Mouse (Mus musculus) hindbrain, embryonic 14.5 days (tissue): Measurements from ENCODE around the gene Hist2h4. TPM values are rescaled to one million over a fixed set of nuclear protein-coding genes. Genes with fewer than 3 reads are reported as not detected.

ENCODE experiments used
- ATAC-seq: fragments of 200-750 bp; cut with Nextera tagmentation; 2 replicates; pipeline ENCODE4 v1.8.0; 2017; ENCODE audit warnings: moderate number of reproducible peaks, mild to moderate bottlenecking, moderate TSS enrichment, moderate library complexity; ENCODE audit not compliant: low FRiP score
- DNase-seq: peaks from one replicate; pipeline ENCODE4 v3.0.0-alpha.2; 2015; ENCODE audit warnings: low spot score
- H3K27ac ChIP-seq: fragments of 300-500 bp; sonication (generic); 2 replicates; pipeline ENCODE4 v1.5.1; 2014; ENCODE audit warnings: mild to moderate bottlenecking, moderate library complexity
- H3K27me3 ChIP-seq: fragments of 300-500 bp; sonication (generic); 2 replicates; pipeline ENCODE4 v1.6.1; 2014; ENCODE audit warnings: mild to moderate bottlenecking, low read length, mixed read lengths; ENCODE audit not compliant: control insufficient read depth, insufficient read depth
- H3K36me3 ChIP-seq: fragments of 300-500 bp; sonication (generic); replicated peaks from 2 replicates; pipeline ENCODE4 v1.6.1; 2014; ENCODE audit not compliant: control insufficient read depth, insufficient read depth
- H3K4me1 ChIP-seq: fragments of 300-500 bp; sonication (generic); replicated peaks from 2 replicates; pipeline ENCODE4 v1.6.1; 2014; ENCODE audit warnings: antibody characterized with exemption, low read length, mixed read lengths; ENCODE audit not compliant: control insufficient read depth, insufficient read depth
- H3K4me2 ChIP-seq: fragments of 300-500 bp; sonication (generic); replicated peaks from 2 replicates; pipeline ENCODE4 v1.6.1; 2014; ENCODE audit warnings: mild to moderate bottlenecking, moderate library complexity
- H3K4me3 ChIP-seq: fragments of 300-500 bp; sonication (generic); replicated peaks from 2 replicates; pipeline ENCODE4 v1.5.1; 2014; ENCODE audit warnings: mild to moderate bottlenecking, low read length
- H3K9ac ChIP-seq: fragments of 300-500 bp; sonication (generic); 2 replicates; pipeline ENCODE4 v1.6.1; 2014
- H3K9me3 ChIP-seq: fragments of 300-500 bp; sonication (generic); 2 replicates; pipeline ENCODE4 v1.6.1; 2016; ENCODE audit warnings: low read length; ENCODE audit not compliant: control insufficient read depth
- WGBS: fragments of 180-500 bp; shearing (Covaris S2); extraction: QIAGEN DNeasy Blood & Tissue Kit; methylation state at CpG from one replicate; pipeline ENCODE4 v1.1.7; 2014; 5-methylcytosine and 5-hydroxymethylcytosine counted together
- polyA plus RNA-seq: library from polyadenylated mRNA; unstranded; fragments of >200 nt; fragmentation: Nextera tagmentation; extraction: Ambion mirVana; gene quantifications from 2 replicates; pipeline ENCODE4 v1.2.1, GENCODE M21; 2014

The Hist2h4 gene
- polyA plus RNA-seq: 2.9 and 6.0 TPM in 2 replicates

DNA sequence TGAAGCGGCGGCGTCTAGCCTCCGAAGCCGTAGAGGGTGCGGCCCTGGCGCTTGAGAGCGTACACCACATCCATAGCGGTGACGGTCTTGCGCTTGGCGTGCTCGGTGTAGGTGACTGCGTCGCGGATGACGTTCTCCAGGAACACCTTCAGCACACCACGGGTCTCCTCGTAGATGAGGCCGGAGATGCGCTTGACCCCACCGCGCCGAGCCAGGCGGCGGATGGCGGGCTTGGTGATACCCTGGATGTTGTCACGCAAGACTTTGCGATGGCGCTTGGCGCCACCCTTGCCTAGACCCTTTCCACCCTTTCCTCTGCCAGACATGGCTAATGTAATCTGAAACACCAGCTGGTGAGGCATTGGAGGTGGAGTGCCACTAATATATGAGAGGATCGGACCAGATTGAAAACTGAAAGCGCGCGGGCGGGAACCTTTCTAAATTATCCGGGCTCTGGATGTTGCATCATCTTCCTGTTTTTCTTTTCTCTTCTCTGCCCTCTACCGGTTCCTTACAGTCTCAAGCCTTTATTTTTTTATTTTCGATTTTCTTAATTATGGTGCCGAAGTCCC is at the start of gene Hist2h4:
Hist2h4 (minus strand) TSS at position 333 of the 572 bp plus-strand sequence.
- H3K36me3 ChIP-seq: no peaks in the 10 kb centered on the region
- peak within 1 kb of the TSS; percentile 52 for H3K4me3 ChIP-seq
- no peaks in the 10 kb centered on the region for H3K27me3 ChIP-seq
- H3K4me1 ChIP-seq: peaks cover 19% of the 10 kb centered on the region
- peak within 1 kb of the TSS; percentile 77 for H3K4me2 ChIP-seq
- ATAC-seq: peak; percentile 86
- no peaks in the 10 kb centered on the region for H3K9me3 ChIP-seq
- peak within 1 kb of the TSS; percentile 71 for H3K9ac ChIP-seq
- peak within 1 kb of the TSS; percentile 97 for H3K27ac ChIP-seq
- peak; percentile 97 for DNase-seq
- under 1% methylated on average over 37 of the region's 40 CpGs for WGBS

- Histone ChIP-seq H3K27ac (no peak overlapping the region), H3K27me3 (no peaks in the 10 kb centered on the region), H3K9ac (no peak overlapping the region), H3K4me1 (no peaks in the 10 kb centered on the region), H3K4me2 (no peak overlapping the region), H3K9me3 (no peaks in the 10 kb centered on the region), H3K36me3 (no peaks in the 10 kb centered on the region), H3K4me3 (no peak overlapping the region)
- no peak for DNase-seq
- no peak for ATAC-seq
- WGBS: 59% methylated on average over 8 of the region's 8 CpGs
These were observed 49.4 kb upstream of the Hist2h4 start for GRCm38 (mm10) chr3:96312341-96313098.

DNA sequence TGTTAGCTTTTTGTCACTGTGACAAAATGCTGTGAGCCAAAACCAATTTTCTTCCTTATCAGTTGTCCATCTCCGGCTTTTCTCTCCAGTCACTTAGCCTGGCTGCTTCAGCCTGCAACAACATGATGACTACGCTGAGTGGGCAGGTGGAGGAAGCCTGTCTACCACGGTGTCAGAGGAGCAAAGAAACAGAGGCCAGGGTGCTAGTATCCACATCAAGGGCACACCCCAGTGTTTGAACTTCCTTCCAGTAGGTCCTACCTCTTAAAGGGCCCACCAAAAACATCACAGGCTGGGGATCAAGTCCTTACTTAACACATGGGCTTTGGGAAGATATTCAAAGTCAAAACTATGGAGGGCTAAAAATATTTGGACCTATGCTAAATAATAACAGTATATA is 46.3 kb upstream of the Hist2h4 start:
- no peak overlapping the region for H3K4me3 ChIP-seq
- no peak overlapping the region for H3K27ac ChIP-seq
- H3K36me3 ChIP-seq: no peaks in the 10 kb centered on the region
- H3K9me3 ChIP-seq: no peaks in the 10 kb centered on the region
- DNase-seq (no peak), ATAC-seq (no peak)
- H3K4me2 ChIP-seq: no peak overlapping the region
- H3K27me3 ChIP-seq: no peaks in the 10 kb centered on the region
- 75% methylated on average over 3 of the region's 3 CpGs for WGBS
- no peaks in the 10 kb centered on the region for H3K4me1 ChIP-seq
- H3K9ac ChIP-seq: no peak overlapping the region

- no peaks in the 10 kb centered on the region for H3K27me3 ChIP-seq
- H3K27ac ChIP-seq: no peak overlapping the region
- H3K4me1 ChIP-seq: no peaks in the 10 kb centered on the region
- H3K4me3 ChIP-seq: no peak overlapping the region
- no peaks in the 10 kb centered on the region for H3K36me3 ChIP-seq
- DNase-seq (no peak), ATAC-seq (no peak)
- no peak overlapping the region for H3K9ac ChIP-seq
- H3K9me3 ChIP-seq: no peaks in the 10 kb centered on the region
- H3K4me2 ChIP-seq: no peak overlapping the region
- 84% methylated on average over 9 of the region's 9 CpGs for WGBS
These were observed 43.4 kb upstream of the Hist2h4 start for GRCm38 (mm10) chr3:96306506-96306905.

GRCm38 (mm10) chr3:96302076-96302475 is 39.0 kb upstream of the Hist2h4 start:
- no peak for DNase-seq
- Histone ChIP-seq H3K4me3 (no peak overlapping the region), H3K4me2 (no peak overlapping the region), H3K27me3 (no peaks in the 10 kb centered on the region), H3K36me3 (no peaks in the 10 kb centered on the region), H3K27ac (no peak overlapping the region), H3K4me1 (no peaks in the 10 kb centered on the region), H3K9me3 (no peaks in the 10 kb centered on the region), H3K9ac (no peak overlapping the region)
- 87% methylated on average over 5 of the region's 5 CpGs for WGBS
- no peak for ATAC-seq

DNA sequence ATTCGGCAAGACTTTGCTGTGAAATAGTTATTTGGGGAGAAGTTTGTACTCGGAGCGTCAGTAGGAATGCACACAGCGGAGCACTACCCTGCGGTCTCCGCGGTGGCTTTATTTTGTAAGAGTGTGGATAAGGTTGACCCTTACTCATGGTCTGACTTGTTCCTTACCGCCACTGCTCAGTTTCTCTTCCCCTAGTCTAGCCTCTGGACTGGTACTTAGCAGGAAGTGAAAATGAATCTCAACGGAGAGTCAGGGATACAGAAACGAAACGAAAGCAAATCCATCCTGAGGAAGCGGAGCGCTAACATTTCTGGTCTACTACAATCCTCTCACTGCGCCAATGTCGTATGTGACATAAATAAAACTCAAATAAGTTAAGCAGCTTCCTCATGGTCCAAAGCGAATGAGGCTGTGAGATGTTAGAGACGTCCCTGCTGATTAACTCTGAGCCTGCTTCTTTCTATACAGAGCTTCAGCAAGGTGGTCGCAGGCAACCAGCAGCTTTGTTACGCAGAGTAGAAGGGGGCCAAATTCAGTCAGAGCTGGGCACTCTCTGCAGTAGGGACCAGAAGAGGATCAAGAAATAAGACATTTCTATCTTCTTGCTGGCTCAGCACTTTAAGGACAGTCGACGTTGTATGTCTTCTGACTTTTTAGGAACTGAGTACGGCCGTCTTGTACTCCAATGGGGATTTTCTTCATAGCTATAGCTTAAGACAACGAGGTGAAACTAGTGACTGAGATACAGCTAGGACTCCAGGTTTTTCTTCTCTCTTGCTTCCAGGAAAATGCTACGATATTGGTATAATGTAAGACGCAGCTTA is 37.8 kb upstream of the Hist2h4 start:
- 76% methylated on average over 26 of the region's 26 CpGs for WGBS

DNA sequence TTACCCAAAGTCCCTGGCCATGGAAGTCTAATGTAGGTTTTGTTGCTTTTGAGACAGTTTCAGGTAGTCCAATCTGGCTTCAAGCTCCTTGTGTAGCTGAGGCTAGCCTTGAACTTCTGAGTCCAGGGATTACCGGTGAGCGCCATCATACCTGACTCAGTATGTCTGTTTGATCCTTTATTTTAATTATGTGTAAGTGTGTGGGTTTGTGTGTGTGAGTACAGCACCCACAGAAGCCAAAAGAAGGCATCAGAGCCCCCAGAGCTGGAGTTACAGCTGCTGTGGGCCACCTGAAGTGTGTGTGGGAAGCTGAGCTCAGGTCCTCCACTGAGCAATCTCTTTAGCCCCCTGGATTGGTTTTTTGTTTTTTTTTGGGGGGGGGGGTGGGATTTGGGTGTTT is 36.5 kb upstream of the Hist2h4 start:
- Histone ChIP-seq H3K27ac (no peak overlapping the region), H3K4me1 (no peaks in the 10 kb centered on the region), H3K9ac (no peak overlapping the region), H3K4me3 (no peak overlapping the region), H3K4me2 (no peak overlapping the region), H3K27me3 (no peaks in the 10 kb centered on the region), H3K9me3 (no peaks in the 10 kb centered on the region), H3K36me3 (no peaks in the 10 kb centered on the region)
- ATAC-seq: no peak
- whole genome bisulfite sequencing: 98% methylated on average over 2 of the region's 2 CpGs
- no peak for DNase-seq

More for the DNA sequence above, 37.8 kb upstream of the Hist2h4 start:
- DNase-seq (no peak), ATAC-seq (no peak)
- H3K27ac ChIP-seq: no peak overlapping the region
- no peaks in the 10 kb centered on the region for H3K9me3 ChIP-seq
- H3K9ac ChIP-seq: no peak overlapping the region
- no peak overlapping the region for H3K4me2 ChIP-seq
- no peaks in the 10 kb centered on the region for H3K4me1 ChIP-seq
- H3K27me3 ChIP-seq: no peaks in the 10 kb centered on the region
- H3K4me3 ChIP-seq: no peak overlapping the region
- H3K36me3 ChIP-seq: no peaks in the 10 kb centered on the region

DNA sequence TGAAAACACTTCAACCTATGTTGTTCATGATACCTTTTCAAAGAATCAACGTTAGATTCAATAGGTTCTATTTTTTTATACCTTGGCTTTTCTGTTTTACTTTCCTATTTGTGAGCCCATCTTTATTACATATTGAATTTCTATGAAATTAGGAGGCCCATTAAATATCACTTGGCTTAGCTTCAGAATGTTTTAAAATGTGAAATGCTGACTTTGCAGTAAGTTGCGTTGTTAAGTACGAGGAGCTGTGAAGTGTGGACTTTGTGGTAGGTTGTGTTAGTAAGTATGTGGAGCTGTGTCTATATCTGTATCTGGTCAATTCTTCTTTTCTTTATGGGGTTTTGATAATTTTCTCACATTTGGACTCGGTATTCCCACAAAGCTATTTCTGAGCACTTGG is 35.2 kb upstream of the Hist2h4 start:
- Histone ChIP-seq H3K27ac (no peak overlapping the region), H3K4me3 (no peak overlapping the region), H3K4me1 (no peaks in the 10 kb centered on the region), H3K9me3 (no peaks in the 10 kb centered on the region), H3K4me2 (no peak overlapping the region), H3K9ac (no peak overlapping the region), H3K27me3 (no peaks in the 10 kb centered on the region), H3K36me3 (no peaks in the 10 kb centered on the region)
- WGBS: 93% methylated on average over 4 of the region's 4 CpGs
- DNase-seq (no peak), ATAC-seq (no peak)

- Histone ChIP-seq H3K4me2 (no peak within 1 kb of the TSS), H3K9ac (no peak within 1 kb of the TSS), H3K36me3 (no peaks in the 10 kb centered on the region), H3K27ac (no peak within 1 kb of the TSS), H3K4me1 (no peaks in the 10 kb centered on the region), H3K27me3 (no peaks in the 10 kb centered on the region), H3K4me3 (no peak within 1 kb of the TSS), H3K9me3 (no peaks in the 10 kb centered on the region)
- ATAC-seq: no peak
- no peak for DNase-seq
- 86% methylated on average over 4 of the region's 4 CpGs for WGBS
These were observed 30.7 kb upstream of the Hist2h4 start, which contains the start of gene Fcgr1 for GRCm38 (mm10) chr3:96293787-96294186. Fcgr1 (minus strand) TSS chr3:96293969.
